22 mouse cellular contexts compared by ENCODE assay signal in genomic region chr9:121602381-121602780, GRCm38 (mm10). TPM values are rescaled to one million over a fixed set of nuclear protein-coding genes. Genes with fewer than 3 reads are reported as not detected.
DNase-seq lines count a peak whose midpoint lies in the region; ATAC-seq and TF ChIP-seq lines count a peak whose summit lies in the region.
"Had no signal": no experiment of that assay in that cellular context is flagged by ENCODE, and none has a peak within 500 bp of the region (broad histone marks: within the 10 kb centered on the region; RNA-seq: fewer than 3 reads in every experiment).

No protein-coding gene starts in this region.

- H3K4me2 ChIP-seq in lung, embryonic 14.5 days, result no peak overlapping the region
- H3K4me2 ChIP-seq: midbrain, embryonic 12.5 days; neural tube, embryonic 13.5 days had no signal

- H3K27me3 ChIP-seq in lung, embryonic 14.5 days (ENCODE audit: insufficient read depth, low read length), result no peaks in the 10 kb centered on the region
- H3K27me3 ChIP-seq: midbrain, embryonic 12.5 days; neural tube, embryonic 13.5 days had no signal

- H3K9me3 ChIP-seq in lung, embryonic 14.5 days (ENCODE audit: low read depth, low read length), result no peaks in the 10 kb centered on the region
- H3K9me3 ChIP-seq: G1E; hindbrain, embryonic 10.5 days; limb, embryonic 10.5 days; midbrain, embryonic 12.5 days; neural tube, embryonic 13.5 days had no signal

- ATAC-seq in lung, embryonic 14.5 days (ENCODE audit: insufficient read depth), result no peak
- ATAC-seq: hindbrain, postnatal 0 days; intestine, postnatal 0 days; liver, postnatal 0 days had no signal

- H3K4me1 ChIP-seq in lung, embryonic 14.5 days (ENCODE audit: insufficient read depth), result no peaks in the 10 kb centered on the region
- no peaks in the 10 kb centered on the region for H3K4me1 ChIP-seq in lung, adult 2 months (ENCODE audit: control insufficient read depth, insufficient read depth, low read length)

- DNase-seq in lung, embryonic 14.5 days, result peak; percentile 51
- no peak for DNase-seq in lung, adult 2 months
- peak; percentile 10 for DNase-seq in thymus, postnatal 14 days
- no peak for DNase-seq in thymus, adult 18-20 months
- peak; percentile 37 for DNase-seq in adrenal gland, postnatal 25 days
- no peak for DNase-seq in gastrocnemius, postnatal 4 days (ENCODE audit: low spot score in 2 of 2)
- no peak for DNase-seq in ovary, postnatal 36 days (ENCODE audit: low spot score)
- DNase-seq: cerebellum, adult 8-10 months; gastrocnemius, postnatal 10 days; heart, adult 18-20 months; liver, postnatal 0 days; right cerebral cortex, postnatal 14 days had no signal

- no peak for TF ChIP-seq CTCF in lung, embryonic 14.5 days (IDR thresholded peaks at IDR 0.05; ENCODE audit: low read depth)
- TF ChIP-seq CTCF in lung, adult 2 months (IDR thresholded peaks at IDR 0.05; ENCODE audit: insufficient read depth, low read length), result no peak

- WGBS in lung, embryonic 14.5 days, result 58% methylated on average over 2 of the region's 2 CpGs
- 67% methylated on average over 2 of the region's 2 CpGs for WGBS in lung, adult 2 months

- TF ChIP-seq POLR2A in lung, adult 2 months (IDR thresholded peaks at IDR 0.05; ENCODE audit: borderline replicate concordance, extremely low read depth, low read depth, low read length), result no peak

- no peak overlapping the region for H3K4me3 ChIP-seq in lung, embryonic 14.5 days (ENCODE audit: low read depth, low read length)
- no peak overlapping the region for H3K4me3 ChIP-seq in lung, adult 2 months (replicated peaks; ENCODE audit: extremely low read depth, low read depth, low read length)
- H3K4me3 ChIP-seq: hindbrain, embryonic 10.5 days; limb, embryonic 10.5 days; midbrain, embryonic 12.5 days; neural tube, embryonic 13.5 days had no signal

- H3K36me3 ChIP-seq in lung, embryonic 14.5 days (ENCODE audit: insufficient read depth), result no peaks in the 10 kb centered on the region
- H3K36me3 ChIP-seq: G1E; hindbrain, embryonic 10.5 days; limb, embryonic 10.5 days; midbrain, embryonic 12.5 days; neural tube, embryonic 13.5 days had no signal

- H3K9ac ChIP-seq in lung, embryonic 14.5 days, result no peak overlapping the region
- H3K9ac ChIP-seq: liver, postnatal 0 days; midbrain, embryonic 12.5 days; neural tube, embryonic 13.5 days had no signal

- no peak overlapping the region for H3K27ac ChIP-seq in lung, embryonic 14.5 days (ENCODE audit: low read depth)
- H3K27ac ChIP-seq: hindbrain, embryonic 10.5 days; hindbrain, postnatal 0 days; limb, embryonic 10.5 days; midbrain, embryonic 12.5 days; neural tube, embryonic 13.5 days had no signal

RNA-seq across cellular contexts. Expression of gene Lyzl4, which starts 39.5 kb away (rescaled TPM):
- polyA plus RNA-seq in lung, embryonic 14.5 days (2014; fragmentation: Nextera tagmentation; extraction: Ambion mirVana), result not detected in 2 replicates
- 0.66 and 0.72 TPM in 2 replicates for polyA plus RNA-seq in lung, adult 2 months (2012; rRNA removed)
- total RNA-seq in adrenal gland, postnatal 25 days (2021), result not detected in 2 replicates
- total RNA-seq in gastrocnemius, postnatal 4 days (2021), result 1 to 10 TPM in 1 of 2 experiments, under 1 TPM in 1; 0.81 to 1.2 TPM
- total RNA-seq: G1E; heart, adult 18-20 months; hindbrain, postnatal 0 days; liver, adult 2 months had no signal
- polyA plus RNA-seq: forebrain, embryonic 11.5 days; G1E; heart, embryonic 14.5 days; hindbrain, embryonic 10.5 days; limb, embryonic 10.5 days; liver, adult 2 months; midbrain, embryonic 12.5 days; neural tube, embryonic 13.5 days had no signal

RNA-seq across cellular contexts. Expression of gene Vipr1, which starts 40.1 kb away (rescaled TPM):
- 0.47 and 0.54 TPM in 2 replicates for polyA plus RNA-seq in lung, embryonic 14.5 days (2014; fragmentation: Nextera tagmentation; extraction: Ambion mirVana)
- polyA plus RNA-seq in lung, adult 2 months (2012; rRNA removed), result 2.2 and 2.6 TPM in 2 replicates
- total RNA-seq in adrenal gland, postnatal 25 days (2021), result 0.18 and 0.62 TPM in 2 replicates
- under 1 TPM; 0.21 to 0.66 TPM for total RNA-seq in gastrocnemius, postnatal 4 days (2021)
- polyA plus RNA-seq: G1E had no signal

Comparison
In these comparisons a context has a peak if more than half of its experiments do, and no peak if none do; other contexts are left out.
1. DNase-seq: peak in lung, embryonic 14.5 days (single experiment), thymus, postnatal 14 days (single experiment) and adrenal gland, postnatal 25 days (single experiment); none in lung, adult 2 months (single experiment), thymus, adult 18-20 months (0 of 2), gastrocnemius, postnatal 4 days (0 of 2) and ovary, postnatal 36 days (single experiment).